Mouse (Mus musculus): ENCODE results near the gene Rpl10a.

Rpl10a gene

GRCm38 (mm10) chr17:28328366-28328928 is at the start of gene Rpl10a:
Rpl10a (plus strand) TSS chr17:28328471.
- peak; percentile 97 for DNase-seq (ENCODE audit: low spot score)

GRCm38 (mm10) chr17:28279236-28279635 is 49.0 kb upstream of the Rpl10a start:
- DNase-seq (ENCODE audit: low spot score), result no peak

- no peak for DNase-seq (ENCODE audit: low spot score)
Observed at GRCm38 (mm10) chr17:28279780-28280422, 48.4 kb upstream of the Rpl10a start.

- no peak for DNase-seq (ENCODE audit: low spot score)
Observed at GRCm38 (mm10) chr17:28280423-28280800, 47.9 kb upstream of the Rpl10a start.

- DNase-seq (ENCODE audit: low spot score), result no peak
Observed at GRCm38 (mm10) chr17:28280831-28281377, 47.4 kb upstream of the Rpl10a start.

- DNase-seq (ENCODE audit: low spot score), result no peak
Observed at GRCm38 (mm10) chr17:28281866-28282441, 46.3 kb upstream of the Rpl10a start.

GRCm38 (mm10) chr17:28283199-28283598 is 45.1 kb upstream of the Rpl10a start:
- no peak for DNase-seq (ENCODE audit: low spot score)

- no peak for DNase-seq (ENCODE audit: low spot score)
Observed at GRCm38 (mm10) chr17:28286133-28286532, 42.1 kb upstream of the Rpl10a start.

- no peak for DNase-seq (ENCODE audit: low spot score)
Observed at GRCm38 (mm10) chr17:28286964-28287363, 41.3 kb upstream of the Rpl10a start.

- DNase-seq (ENCODE audit: low spot score), result no peak
Observed at GRCm38 (mm10) chr17:28287578-28287977, 40.7 kb upstream of the Rpl10a start.

GRCm38 (mm10) chr17:28287980-28288379 is 40.3 kb upstream of the Rpl10a start:
- no peak for DNase-seq (ENCODE audit: low spot score)

- DNase-seq (ENCODE audit: low spot score), result peak; percentile 61
Observed at GRCm38 (mm10) chr17:28290262-28290661, 38.0 kb upstream of the Rpl10a start.

GRCm38 (mm10) chr17:28290671-28291070 is 37.6 kb upstream of the Rpl10a start:
- no peak for DNase-seq (ENCODE audit: low spot score)

- DNase-seq (ENCODE audit: low spot score), result no peak
Observed at GRCm38 (mm10) chr17:28291346-28291745, 36.9 kb upstream of the Rpl10a start.

GRCm38 (mm10) chr17:28293716-28294115 is 34.6 kb upstream of the Rpl10a start:
- DNase-seq (ENCODE audit: low spot score), result no peak

GRCm38 (mm10) chr17:28294449-28295333 is 33.6 kb upstream of the Rpl10a start:
- DNase-seq (ENCODE audit: low spot score), result peak; percentile 69

GRCm38 (mm10) chr17:28298888-28299287 is 29.4 kb upstream of the Rpl10a start:
- DNase-seq (ENCODE audit: low spot score), result no peak

- no peak for DNase-seq (ENCODE audit: low spot score)
Observed at GRCm38 (mm10) chr17:28299669-28300320, 28.5 kb upstream of the Rpl10a start.

- DNase-seq (ENCODE audit: low spot score), result no peak
Observed at GRCm38 (mm10) chr17:28300323-28300722, 27.9 kb upstream of the Rpl10a start.

- no peak for DNase-seq (ENCODE audit: low spot score)
Observed at GRCm38 (mm10) chr17:28300850-28301249, 27.4 kb upstream of the Rpl10a start.

GRCm38 (mm10) chr17:28305172-28305571 is 23.1 kb upstream of the Rpl10a start:
- DNase-seq (ENCODE audit: low spot score), result no peak
